Mouse (Mus musculus) right cerebral cortex, postnatal 10 days (tissue): Measurements from ENCODE around the gene Sox5.
A peak's percentile ranks its signal among the peaks of the same experiment; 100 is the strongest.

Experiments
- DNase-seq, 2 experiments: peaks; one replicate each; pipeline ENCODE4 v3.0.0; 2021; ENCODE audit warnings: low spot score in 2 of 2

Gene Sox5

GRCm38 (mm10) chr6:144772175-144772918 lies 9.4 kb downstream of the Sox5 start:
- DNase-seq: no peak

- DNase-seq: no peak
These were observed 12.7 kb downstream of the Sox5 start for GRCm38 (mm10) chr6:144769060-144769459.

- no peak for DNase-seq
These were observed 19.9 kb downstream of the Sox5 start for GRCm38 (mm10) chr6:144761902-144762301.

GRCm38 (mm10) chr6:144759193-144759592 lies 22.6 kb downstream of the Sox5 start:
- no peak for DNase-seq

GRCm38 (mm10) chr6:144757414-144757813 lies 24.4 kb downstream of the Sox5 start:
- DNase-seq: no peak

GRCm38 (mm10) chr6:144756444-144756843 lies 25.3 kb downstream of the Sox5 start:
- DNase-seq: no peak

GRCm38 (mm10) chr6:144755304-144755703 lies 26.5 kb downstream of the Sox5 start:
- no peak for DNase-seq

GRCm38 (mm10) chr6:144754366-144754765 lies 27.4 kb downstream of the Sox5 start:
- DNase-seq: no peak

- DNase-seq: no peak
These were observed 27.8 kb downstream of the Sox5 start for GRCm38 (mm10) chr6:144753963-144754296.

GRCm38 (mm10) chr6:144753225-144753962 lies 28.4 kb downstream of the Sox5 start:
- peak in 1 of 2 experiments; percentile 44 for DNase-seq

GRCm38 (mm10) chr6:144751581-144751980 lies 30.2 kb downstream of the Sox5 start:
- no peak for DNase-seq

- DNase-seq: no peak
These were observed 31.6 kb downstream of the Sox5 start for GRCm38 (mm10) chr6:144750197-144750596.

- no peak for DNase-seq
These were observed 35.3 kb downstream of the Sox5 start for GRCm38 (mm10) chr6:144746436-144746835.

- no peak for DNase-seq
These were observed 39.2 kb downstream of the Sox5 start for GRCm38 (mm10) chr6:144742559-144742958.

- no peak for DNase-seq
These were observed 40.6 kb downstream of the Sox5 start for GRCm38 (mm10) chr6:144741080-144741655.

GRCm38 (mm10) chr6:144740343-144740742 lies 41.4 kb downstream of the Sox5 start:
- DNase-seq: no peak

- DNase-seq: no peak
These were observed 42.0 kb downstream of the Sox5 start for GRCm38 (mm10) chr6:144739753-144740152.

- no peak for DNase-seq
These were observed 44.0 kb downstream of the Sox5 start for GRCm38 (mm10) chr6:144737786-144738185.

GRCm38 (mm10) chr6:144731251-144731970 lies 50.4 kb downstream of the Sox5 start:
- no peak for DNase-seq

- DNase-seq: no peak
These were observed 58.1 kb downstream of the Sox5 start for GRCm38 (mm10) chr6:144723530-144724144.

- DNase-seq: no peak
These were observed 58.8 kb downstream of the Sox5 start for GRCm38 (mm10) chr6:144723024-144723423.

GRCm38 (mm10) chr6:144720846-144721245 lies 60.9 kb downstream of the Sox5 start:
- no peak for DNase-seq
